Mouse (Mus musculus) neural tube, embryonic 13.5 days (tissue): ENCODE measurements around the gene Nabp1. TPM values are rescaled to one million over a fixed set of nuclear protein-coding genes. Genes with fewer than 3 reads are reported as not detected.

Source experiments
- ATAC-seq: fragments of 200-750 bp; cut with Nextera tagmentation; 2 replicates; pipeline ENCODE4 v1.8.0; 2017; ENCODE audit warnings: low read depth, mild to moderate bottlenecking, moderate TSS enrichment, moderate library complexity
- H3K27ac ChIP-seq: fragments of 300-500 bp; sonication (generic); replicated peaks from 2 replicates; pipeline ENCODE4 v1.5.1; 2015; ENCODE audit warnings: moderate library complexity, mild to moderate bottlenecking, inconsistent platforms
- H3K27me3 ChIP-seq: fragments of 300-500 bp; sonication (generic); 2 replicates; pipeline ENCODE4 v1.6.1; 2015; ENCODE audit warnings: mild to moderate bottlenecking, inconsistent platforms
- H3K36me3 ChIP-seq: fragments of 300-500 bp; sonication (generic); 2 replicates; pipeline ENCODE4 v1.6.1; 2015; ENCODE audit warnings: mild to moderate bottlenecking, inconsistent platforms
- H3K4me1 ChIP-seq: fragments of 300-500 bp; sonication (generic); replicated peaks from 2 replicates; pipeline ENCODE4 v1.6.1; 2015; ENCODE audit warnings: inconsistent platforms
- H3K4me2 ChIP-seq: fragments of 300-500 bp; sonication (generic); 2 replicates; pipeline ENCODE4 v1.6.1; 2015; ENCODE audit warnings: inconsistent platforms, mild to moderate bottlenecking, moderate library complexity
- H3K4me3 ChIP-seq: fragments of 300-500 bp; sonication (generic); 2 replicates; pipeline ENCODE4 v1.5.1; 2015; ENCODE audit warnings: mild to moderate bottlenecking, inconsistent platforms
- H3K9ac ChIP-seq: fragments of 300-500 bp; sonication (generic); 2 replicates; pipeline ENCODE4 v1.6.1; 2015; ENCODE audit warnings: moderate library complexity, mild to moderate bottlenecking, inconsistent platforms
- H3K9me3 ChIP-seq: fragments of 300-500 bp; sonication (generic); 2 replicates; pipeline ENCODE4 v1.6.1; 2016; ENCODE audit warnings: inconsistent platforms
- WGBS: fragments of 180-500 bp; shearing (Covaris S2); methylation state at CpG from one replicate; pipeline ENCODE4 v1.1.7; 2015; 5-methylcytosine and 5-hydroxymethylcytosine counted together
- polyA plus RNA-seq: library from polyadenylated mRNA; unstranded; fragments of >200 nt; fragmentation: Nextera tagmentation; extraction: Ambion mirVana; gene quantifications from 2 replicates; pipeline ENCODE4 v1.2.1, GENCODE M21; 2015

Nabp1 gene
- polyA plus RNA-seq, 1 experiment from 2014 or later: 7.6 TPM

- 77% methylated on average over 3 of the region's 3 CpGs for WGBS
- Histone ChIP-seq H3K9me3 (no peaks in the 10 kb centered on the region), H3K4me2 (no peak overlapping the region), H3K36me3 (no peaks in the 10 kb centered on the region), H3K9ac (no peak overlapping the region), H3K4me1 (no peaks in the 10 kb centered on the region), H3K27ac (no peak overlapping the region), H3K27me3 (no peaks in the 10 kb centered on the region), H3K4me3 (no peak overlapping the region)
- ATAC-seq: no peak
These were observed 30.3 kb upstream of the Nabp1 start for GRCm38 (mm10) chr1:51508543-51508942.

GRCm38 (mm10) chr1:51507436-51507835, 29.2 kb upstream of the Nabp1 start:
- H3K27ac ChIP-seq: no peak overlapping the region
- 90% methylated on average over 5 of the region's 5 CpGs for WGBS
- H3K4me1 ChIP-seq: no peaks in the 10 kb centered on the region
- no peaks in the 10 kb centered on the region for H3K36me3 ChIP-seq
- H3K9ac ChIP-seq: no peak overlapping the region
- ATAC-seq: no peak
- no peaks in the 10 kb centered on the region for H3K27me3 ChIP-seq
- no peaks in the 10 kb centered on the region for H3K9me3 ChIP-seq
- no peak overlapping the region for H3K4me2 ChIP-seq
- H3K4me3 ChIP-seq: no peak overlapping the region

- no peak overlapping the region for H3K4me3 ChIP-seq
- 88% methylated on average over 4 of the region's 4 CpGs for WGBS
These were observed 28.0 kb upstream of the Nabp1 start for GRCm38 (mm10) chr1:51506236-51506635.

GRCm38 (mm10) chr1:51505632-51506031, 27.4 kb upstream of the Nabp1 start:
- Histone ChIP-seq H3K4me3 (no peak overlapping the region), H3K27ac (no peak overlapping the region), H3K4me1 (no peaks in the 10 kb centered on the region), H3K36me3 (no peaks in the 10 kb centered on the region), H3K4me2 (no peak overlapping the region), H3K27me3 (no peaks in the 10 kb centered on the region), H3K9ac (no peak overlapping the region), H3K9me3 (no peaks in the 10 kb centered on the region)
- 94% methylated on average over 1 of the region's 1 CpGs for WGBS
- ATAC-seq: no peak

More at GRCm38 (mm10) chr1:51506236-51506635, 28.0 kb upstream of the Nabp1 start:
- H3K9ac ChIP-seq: no peak overlapping the region
- no peaks in the 10 kb centered on the region for H3K4me1 ChIP-seq
- no peaks in the 10 kb centered on the region for H3K27me3 ChIP-seq
- H3K36me3 ChIP-seq: no peaks in the 10 kb centered on the region
- no peak overlapping the region for H3K4me2 ChIP-seq
- no peaks in the 10 kb centered on the region for H3K9me3 ChIP-seq
- no peak overlapping the region for H3K27ac ChIP-seq
- no peak for ATAC-seq

GRCm38 (mm10) chr1:51503055-51503454, 24.8 kb upstream of the Nabp1 start:
- H3K4me1 ChIP-seq: no peaks in the 10 kb centered on the region
- no peaks in the 10 kb centered on the region for H3K36me3 ChIP-seq
- no peaks in the 10 kb centered on the region for H3K9me3 ChIP-seq
- H3K9ac ChIP-seq: no peak overlapping the region
- WGBS: 84% methylated on average over 2 of the region's 2 CpGs
- H3K27me3 ChIP-seq: no peaks in the 10 kb centered on the region
- no peak overlapping the region for H3K4me2 ChIP-seq
- H3K4me3 ChIP-seq: no peak overlapping the region
- H3K27ac ChIP-seq: no peak overlapping the region
- ATAC-seq: no peak

- H3K27ac ChIP-seq: no peak overlapping the region
- H3K9me3 ChIP-seq: no peaks in the 10 kb centered on the region
- 85% methylated on average over 5 of the region's 5 CpGs for WGBS
- ATAC-seq: no peak
- no peaks in the 10 kb centered on the region for H3K27me3 ChIP-seq
- no peaks in the 10 kb centered on the region for H3K36me3 ChIP-seq
- H3K4me1 ChIP-seq: no peaks in the 10 kb centered on the region
- no peak overlapping the region for H3K4me3 ChIP-seq
- no peak overlapping the region for H3K4me2 ChIP-seq
- H3K9ac ChIP-seq: no peak overlapping the region
These were observed 24.1 kb upstream of the Nabp1 start for GRCm38 (mm10) chr1:51502353-51502752.

GRCm38 (mm10) chr1:51501251-51501650, 23.0 kb upstream of the Nabp1 start:
- Histone ChIP-seq H3K4me2 (no peak overlapping the region), H3K36me3 (no peaks in the 10 kb centered on the region), H3K4me3 (no peak overlapping the region), H3K27me3 (no peaks in the 10 kb centered on the region), H3K9ac (no peak overlapping the region), H3K4me1 (no peaks in the 10 kb centered on the region), H3K9me3 (no peaks in the 10 kb centered on the region), H3K27ac (no peak overlapping the region)
- WGBS: 87% methylated on average over 12 of the region's 12 CpGs
- ATAC-seq: no peak

GRCm38 (mm10) chr1:51498601-51499098, 20.4 kb upstream of the Nabp1 start:
- Histone ChIP-seq H3K9ac (no peak overlapping the region), H3K4me3 (no peak overlapping the region), H3K9me3 (no peaks in the 10 kb centered on the region), H3K4me1 (no peaks in the 10 kb centered on the region), H3K27ac (no peak overlapping the region), H3K4me2 (no peak overlapping the region), H3K27me3 (no peaks in the 10 kb centered on the region), H3K36me3 (no peaks in the 10 kb centered on the region)
- ATAC-seq: no peak
- 75% methylated on average over 2 of the region's 2 CpGs for WGBS

GRCm38 (mm10) chr1:51496163-51496562, 17.9 kb upstream of the Nabp1 start:
- no peak for ATAC-seq
- Histone ChIP-seq H3K9me3 (0 out of 2 replicates have a peak, but pooled peaks cover 2% of the 10 kb centered on the region), H3K4me3 (no peak overlapping the region), H3K4me1 (no peaks in the 10 kb centered on the region), H3K9ac (no peak overlapping the region), H3K4me2 (no peak overlapping the region), H3K36me3 (no peaks in the 10 kb centered on the region), H3K27me3 (no peaks in the 10 kb centered on the region), H3K27ac (no peak overlapping the region)
- 94% methylated on average over 1 of the region's 1 CpGs for WGBS

- Histone ChIP-seq H3K4me1 (no peaks in the 10 kb centered on the region), H3K36me3 (no peaks in the 10 kb centered on the region), H3K4me3 (no peak overlapping the region), H3K27me3 (no peaks in the 10 kb centered on the region), H3K9ac (no peak overlapping the region), H3K4me2 (no peak overlapping the region), H3K9me3 (0 out of 2 replicates have a peak, but pooled peaks cover 2% of the 10 kb centered on the region), H3K27ac (no peak overlapping the region)
- WGBS: 83% methylated on average over 7 of the region's 7 CpGs
- ATAC-seq: no peak
These were observed 15.5 kb upstream of the Nabp1 start for GRCm38 (mm10) chr1:51493592-51494307.

GRCm38 (mm10) chr1:51486291-51486690, 8.1 kb upstream of the Nabp1 start:
- Histone ChIP-seq H3K4me3 (no peak overlapping the region), H3K4me1 (no peaks in the 10 kb centered on the region), H3K9me3 (no peaks in the 10 kb centered on the region), H3K4me2 (no peak overlapping the region), H3K9ac (no peak overlapping the region), H3K27ac (no peak overlapping the region), H3K27me3 (no peaks in the 10 kb centered on the region), H3K36me3 (no peaks in the 10 kb centered on the region)
- no peak for ATAC-seq
- WGBS: 93% methylated on average over 1 of the region's 1 CpGs

- no peaks in the 10 kb centered on the region for H3K27me3 ChIP-seq
- no peak for ATAC-seq
These were observed 2.2 kb upstream of the Nabp1 start for GRCm38 (mm10) chr1:51480386-51480785.

GRCm38 (mm10) chr1:51479691-51480090, 1.5 kb upstream of the Nabp1 start:
- no peak overlapping the region for H3K9ac ChIP-seq
- H3K4me2 ChIP-seq: no peak overlapping the region
- H3K27me3 ChIP-seq: no peaks in the 10 kb centered on the region
- no peak for ATAC-seq
- H3K27ac ChIP-seq: no peak overlapping the region
- H3K4me3 ChIP-seq: no peak overlapping the region
- H3K9me3 ChIP-seq: no peaks in the 10 kb centered on the region
- H3K36me3 ChIP-seq: no peaks in the 10 kb centered on the region
- H3K4me1 ChIP-seq: peaks cover 9% of the 10 kb centered on the region
- WGBS: 82% methylated on average over 1 of the region's 1 CpGs

More at GRCm38 (mm10) chr1:51480386-51480785, 2.2 kb upstream of the Nabp1 start:
- Histone ChIP-seq H3K4me1 (peaks cover 9% of the 10 kb centered on the region), H3K9ac (no peak overlapping the region), H3K9me3 (no peaks in the 10 kb centered on the region), H3K36me3 (no peaks in the 10 kb centered on the region), H3K27ac (no peak overlapping the region), H3K4me3 (no peak overlapping the region), H3K4me2 (no peak overlapping the region)
